Mouse (Mus musculus) stomach, postnatal 0 days (tissue): Measurements from ENCODE around the gene Pygl. TPM values are rescaled to one million over a fixed set of nuclear protein-coding genes. Genes with fewer than 3 reads are reported as not detected.

Experiments used
- ATAC-seq: fragments of 200-750 bp; cut with Nextera tagmentation; 2 replicates; pipeline ENCODE4 v1.8.0; 2017; ENCODE audit not compliant: low FRiP score, low TSS enrichment
- DNase-seq: peaks from one replicate; pipeline ENCODE4 v3.0.0-alpha.2; 2016; ENCODE audit warnings: low spot score
- H3K27ac ChIP-seq: fragments of 300-500 bp; sonication (generic); replicated peaks from 2 replicates; pipeline ENCODE4 v1.5.1; 2014; ENCODE audit warnings: mild to moderate bottlenecking, control low read depth
- H3K27me3 ChIP-seq: fragments of 300-500 bp; sonication (generic); 2 replicates; pipeline ENCODE4 v1.6.1; 2014; ENCODE audit warnings: low read length; ENCODE audit not compliant: control insufficient read depth, insufficient read depth
- H3K36me3 ChIP-seq: fragments of 300-500 bp; sonication (generic); 2 replicates; pipeline ENCODE4 v1.6.1; 2014; ENCODE audit warnings: low read length, mixed read lengths; ENCODE audit not compliant: control insufficient read depth, insufficient read depth
- H3K4me1 ChIP-seq: fragments of 300-500 bp; sonication (generic); replicated peaks from 2 replicates; pipeline ENCODE4 v1.6.1; 2014; ENCODE audit warnings: antibody characterized with exemption; ENCODE audit not compliant: control insufficient read depth, insufficient read depth
- H3K4me2 ChIP-seq: fragments of 300-500 bp; sonication (generic); replicated peaks from 2 replicates; pipeline ENCODE4 v1.6.1; 2014; ENCODE audit warnings: low read depth, mild to moderate bottlenecking, control low read depth, moderate library complexity
- H3K4me3 ChIP-seq: fragments of 300-500 bp; sonication (generic); 2 replicates; pipeline ENCODE4 v1.5.1; 2014; ENCODE audit warnings: low read depth, low read length, control low read depth
- H3K9ac ChIP-seq: fragments of 300-500 bp; sonication (generic); 2 replicates; pipeline ENCODE4 v1.6.1; 2014; ENCODE audit warnings: mild to moderate bottlenecking, low read length, control low read depth, mixed read lengths
- H3K9me3 ChIP-seq: fragments of 300-500 bp; sonication (generic); 2 replicates; pipeline ENCODE4 v1.6.1; 2016; ENCODE audit warnings: low read length; ENCODE audit not compliant: control insufficient read depth
- CTCF ChIP-seq: IDR thresholded peaks from 2 replicates; pipeline ENCODE4 v1.5.1; 2016; ENCODE audit warnings: antibody characterized with exemption, low read depth, mild to moderate bottlenecking, moderate library complexity
- EP300 ChIP-seq: optimal IDR thresholded peaks from 2 replicates; pipeline ENCODE3; 2016; ENCODE audit warnings: antibody characterized with exemption
- WGBS: fragments of 180-500 bp; shearing (Covaris S2); extraction: QIAGEN DNeasy Blood & Tissue Kit; methylation state at CpG from one replicate; pipeline ENCODE4 v1.1.7; 2014; 5-methylcytosine and 5-hydroxymethylcytosine counted together
- polyA plus RNA-seq: library from polyadenylated mRNA; unstranded; fragments of >200 nt; fragmentation: Nextera tagmentation; extraction: Ambion mirVana; gene quantifications from 2 replicates; pipeline ENCODE4 v1.2.1, GENCODE M21; 2015

The Pygl gene
- polyA plus RNA-seq, 1 experiment from 2014 or later, result 18.3 TPM

DNA sequence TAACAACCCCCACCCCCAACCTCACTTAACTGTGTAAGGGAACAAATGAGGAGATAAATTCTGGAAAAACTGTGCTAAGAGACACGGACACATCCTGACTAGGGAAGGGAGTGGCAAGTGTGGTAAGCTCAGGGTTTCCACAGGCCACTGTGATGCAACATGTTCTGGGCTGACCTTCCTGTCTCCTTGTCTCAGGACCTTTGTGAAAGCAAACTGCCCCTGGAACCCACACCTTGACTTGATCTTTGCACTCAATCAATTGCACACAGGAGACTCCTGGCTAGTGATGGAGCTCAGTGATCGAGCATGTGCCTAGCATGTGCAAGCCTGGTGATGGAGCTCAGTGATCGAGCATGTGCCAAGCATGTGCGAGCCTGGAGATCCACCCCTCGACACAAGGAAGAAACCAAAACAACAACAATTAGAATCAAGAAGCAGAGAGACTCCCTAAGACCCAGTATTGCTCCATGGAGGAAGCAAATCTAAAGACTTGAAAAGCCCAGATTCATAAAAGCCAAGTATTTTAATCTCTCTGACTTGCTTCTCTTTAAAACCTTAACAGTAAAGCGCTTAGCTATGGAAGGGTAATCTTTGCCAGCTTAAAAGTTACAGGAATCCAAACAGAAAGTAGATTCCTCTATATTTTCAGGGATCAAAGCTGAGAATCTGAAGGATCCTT, 2.5 kb upstream of the Pygl start:
- 81% methylated on average over 6 of the region's 6 CpGs for WGBS
- no peak overlapping the region for H3K4me3 ChIP-seq
- H3K27ac ChIP-seq, result no peak overlapping the region
- no peaks in the 10 kb centered on the region for H3K27me3 ChIP-seq
- H3K9ac ChIP-seq, result no peak overlapping the region
- H3K36me3 ChIP-seq, result no peaks in the 10 kb centered on the region
- no peak for ATAC-seq
- H3K4me2 ChIP-seq, result no peak overlapping the region
- no peaks in the 10 kb centered on the region for H3K4me1 ChIP-seq
- TF ChIP-seq CTCF (no peak), EP300 (no peak)
- H3K9me3 ChIP-seq, result no peaks in the 10 kb centered on the region
- no peak for DNase-seq

DNA sequence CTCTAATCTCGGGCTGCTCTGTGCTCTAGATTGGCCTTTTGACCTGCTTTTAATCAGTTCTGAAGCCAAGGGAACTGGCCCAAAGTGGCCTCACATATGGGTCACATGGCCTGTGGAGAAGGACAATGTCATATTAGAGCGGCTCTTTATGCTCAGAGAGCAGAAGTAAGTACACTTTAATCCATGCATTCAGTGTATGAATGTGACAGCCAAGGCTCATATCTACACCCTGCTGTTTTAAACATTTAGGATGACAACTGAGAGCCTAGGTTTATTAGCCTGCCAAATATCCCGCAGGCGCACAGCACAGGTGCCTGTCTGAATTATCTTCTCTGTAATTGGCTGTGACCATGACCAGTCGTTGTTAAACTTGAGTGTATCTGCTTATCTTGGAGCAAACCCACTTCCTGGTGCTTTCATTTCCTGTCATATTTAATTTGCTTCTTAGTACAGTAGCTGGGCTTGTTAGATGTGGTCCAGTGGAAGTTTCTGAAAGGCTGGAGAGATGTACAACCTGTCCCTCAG, 794 bp upstream of the Pygl start:
- no peak for ATAC-seq
- no peak overlapping the region for H3K4me3 ChIP-seq
- 0 out of 2 replicates have a peak, but pooled peaks cover 2% of the 10 kb centered on the region for H3K4me1 ChIP-seq
- H3K9me3 ChIP-seq, result no peaks in the 10 kb centered on the region
- no peak for TF ChIP-seq EP300
- TF ChIP-seq CTCF, result no peak
- H3K27ac ChIP-seq, result no peak overlapping the region
- no peak overlapping the region for H3K9ac ChIP-seq
- H3K4me2 ChIP-seq, result no peak overlapping the region
- H3K27me3 ChIP-seq, result no peaks in the 10 kb centered on the region
- H3K36me3 ChIP-seq, result no peaks in the 10 kb centered on the region
- WGBS, result 46% methylated on average over 5 of the region's 5 CpGs
- no peak for DNase-seq

DNA sequence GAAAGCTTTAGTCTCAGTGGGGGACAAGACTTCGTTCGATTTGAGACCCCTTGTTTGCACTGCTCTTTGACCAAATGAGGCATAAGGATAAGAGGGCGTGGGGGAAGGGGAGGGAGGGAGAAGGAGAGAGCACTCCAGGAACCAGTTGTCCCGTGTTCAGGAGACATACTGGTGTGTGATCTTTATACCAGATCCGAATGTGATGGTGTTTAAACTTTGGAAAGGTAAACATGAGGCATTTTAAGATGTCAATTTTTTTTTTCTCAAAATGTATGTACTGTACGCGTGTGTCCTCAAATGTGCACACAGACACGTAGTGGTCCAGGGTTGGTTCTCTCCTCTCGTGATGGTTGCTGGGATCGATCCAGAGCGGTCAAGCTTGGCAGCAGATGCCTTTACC, 3.1 kb downstream of the Pygl start:
- ATAC-seq, result no peak
- no peaks in the 10 kb centered on the region for H3K27me3 ChIP-seq
- 0 out of 2 replicates have a peak, but pooled peaks cover 4% of the 10 kb centered on the region for H3K4me1 ChIP-seq
- peak overlapping the region; percentile 58; the same call in 1 of the 2 replicates for H3K4me3 ChIP-seq
- H3K36me3 ChIP-seq, result no peaks in the 10 kb centered on the region
- peak overlapping the region; percentile 84; the same call in 1 of the 2 replicates for H3K27ac ChIP-seq
- peak overlapping the region; percentile 74; the same call in 1 of the 2 replicates for H3K9ac ChIP-seq
- TF ChIP-seq CTCF, result no peak
- TF ChIP-seq EP300, result no peak
- DNase-seq, result no peak
- H3K4me2 ChIP-seq, result peak overlapping the region; percentile 86
- WGBS, result 59% methylated on average over 11 of the region's 11 CpGs
- no peaks in the 10 kb centered on the region for H3K9me3 ChIP-seq

DNA sequence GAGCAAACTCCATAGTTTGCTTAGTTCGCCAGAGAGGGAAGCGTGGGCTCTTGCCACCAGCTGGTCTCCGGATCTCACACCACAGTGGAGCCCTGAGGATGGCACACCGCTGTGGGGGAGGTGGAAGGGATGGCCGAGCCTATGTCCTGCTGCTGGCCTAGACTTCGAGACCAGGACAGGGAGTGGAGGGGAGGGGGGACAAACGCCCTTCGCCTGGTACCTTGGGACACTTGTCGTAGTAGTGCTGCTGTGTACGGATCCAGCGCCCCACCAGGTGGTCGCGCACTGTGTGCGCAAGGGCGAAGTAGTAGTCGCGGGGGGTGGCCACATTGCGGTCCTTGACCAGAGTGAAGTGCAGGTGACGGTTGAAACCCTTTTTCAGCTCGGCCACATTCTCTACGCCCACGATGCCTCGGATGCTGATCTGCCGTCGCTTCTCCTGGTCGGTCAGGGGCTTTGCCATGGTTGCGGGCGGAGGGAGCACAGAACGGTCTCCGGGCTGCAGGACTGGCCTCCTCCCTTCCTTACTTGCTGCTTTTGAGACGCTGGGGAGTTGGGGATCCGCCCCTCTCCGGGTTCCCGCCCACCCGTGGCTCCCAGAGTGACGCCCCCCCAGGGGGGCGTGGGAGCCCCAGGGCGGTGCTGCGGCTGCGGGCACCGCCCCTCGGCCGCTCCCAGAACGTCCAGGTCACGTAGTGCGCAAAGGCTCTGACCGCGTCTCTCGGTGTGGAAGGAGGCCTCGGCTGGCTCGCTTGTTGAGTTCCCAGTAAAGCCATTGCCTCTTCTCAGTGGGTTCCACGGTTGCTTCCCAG, 4.0 kb downstream of the Pygl start:
- H3K27ac ChIP-seq, result peak overlapping the region; percentile 84
- H3K4me3 ChIP-seq, result peak overlapping the region; percentile 58
- peak overlapping the region; percentile 86 for H3K4me2 ChIP-seq
- DNase-seq, result peak; percentile 94
- no peaks in the 10 kb centered on the region for H3K9me3 ChIP-seq
- no peaks in the 10 kb centered on the region for H3K27me3 ChIP-seq
- TF ChIP-seq CTCF (peak; percentile 50), EP300 (no peak)
- H3K4me1 ChIP-seq, result 0 out of 2 replicates have a peak, but pooled peaks cover 4% of the 10 kb centered on the region
- ATAC-seq, result peak; percentile 97
- WGBS, result under 1% methylated on average over 49 of the region's 52 CpGs
- no peaks in the 10 kb centered on the region for H3K36me3 ChIP-seq
- peak overlapping the region; percentile 74 for H3K9ac ChIP-seq

DNA sequence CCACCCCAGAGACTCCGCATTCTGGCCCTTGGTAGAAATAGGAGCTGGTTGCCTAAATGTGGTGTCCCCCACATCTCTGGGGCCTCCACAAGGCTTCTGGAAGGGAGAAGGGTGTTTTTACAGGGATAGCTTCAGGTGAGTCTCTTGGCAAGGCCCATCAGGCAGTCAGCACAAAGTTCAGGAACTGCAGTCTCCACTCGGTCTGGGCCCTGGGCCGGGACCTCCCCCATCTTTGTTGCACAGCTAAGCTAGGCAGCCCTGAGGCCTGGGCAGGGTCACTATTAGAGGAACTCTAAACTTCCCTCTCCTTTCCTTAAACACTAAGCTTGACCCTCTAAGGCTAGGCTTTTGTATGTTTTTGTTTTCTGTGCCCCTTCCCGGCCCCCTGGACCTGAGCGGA, 4.6 kb downstream of the Pygl start:
- DNase-seq (peak; percentile 27), ATAC-seq (no peak)
- no peak for TF ChIP-seq EP300
- TF ChIP-seq CTCF, result no peak
- peak overlapping the region; percentile 58 for H3K4me3 ChIP-seq
- 14% methylated on average over 5 of the region's 5 CpGs for WGBS
- no peaks in the 10 kb centered on the region for H3K27me3 ChIP-seq
- H3K4me2 ChIP-seq, result peak overlapping the region; percentile 86
- H3K27ac ChIP-seq, result peak overlapping the region; percentile 84
- H3K9me3 ChIP-seq, result no peaks in the 10 kb centered on the region
- H3K4me1 ChIP-seq, result 0 out of 2 replicates have a peak, but pooled peaks cover 4% of the 10 kb centered on the region
- H3K9ac ChIP-seq, result peak overlapping the region; percentile 74
- no peaks in the 10 kb centered on the region for H3K36me3 ChIP-seq

DNA sequence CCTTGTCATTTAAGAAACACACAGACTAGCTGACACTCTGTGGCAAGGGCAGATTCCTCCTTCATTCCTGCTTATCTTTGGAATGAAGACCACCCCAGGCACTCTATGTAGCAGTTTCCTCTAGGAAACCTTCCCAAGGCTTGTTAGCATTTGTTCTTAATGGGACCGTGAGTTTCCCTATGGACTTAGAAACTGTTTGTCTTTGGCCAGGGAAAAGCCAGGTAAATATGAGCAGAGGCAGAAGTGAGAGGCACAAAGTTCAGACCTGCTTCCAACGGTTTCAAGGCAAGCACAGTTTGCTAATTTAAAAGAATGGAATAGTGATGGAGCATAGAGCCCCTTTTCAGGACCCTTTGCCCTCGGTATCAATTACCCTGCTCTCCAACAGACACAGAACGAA, 8.0 kb downstream of the Pygl start:
- no peak overlapping the region for H3K4me2 ChIP-seq
- no peak overlapping the region for H3K4me3 ChIP-seq
- no peak overlapping the region for H3K9ac ChIP-seq
- no peaks in the 10 kb centered on the region for H3K9me3 ChIP-seq
- H3K4me1 ChIP-seq, result 0 out of 2 replicates have a peak, but pooled peaks cover 4% of the 10 kb centered on the region
- ATAC-seq, result no peak
- TF ChIP-seq CTCF, result no peak
- no peak for TF ChIP-seq EP300
- no peak overlapping the region for H3K27ac ChIP-seq
- no peak for DNase-seq
- H3K27me3 ChIP-seq, result no peaks in the 10 kb centered on the region
- 47% methylated on average over 4 of the region's 4 CpGs for WGBS
- no peaks in the 10 kb centered on the region for H3K36me3 ChIP-seq
